Mouse (Mus musculus) small intestine, adult 10 weeks (tissue): ENCODE measurements around the gene Rfx2. TPM values are rescaled to one million over a fixed set of nuclear protein-coding genes. Genes with fewer than 3 reads are reported as not detected.

Experiments used
- polyA plus RNA-seq: library from polyadenylated mRNA; stranded (reverse); fragments of 350-450 nt; fragmentation: Illumina TruSeq; extraction: RNeasy Lipid Tissue Mini Kit (QIAGEN cat#74804); gene quantifications from one replicate; pipeline ENCODE4 v1.2.3, GENCODE M21; 2014; ENCODE audit warnings: low replicate concordance

The Rfx2 gene
- polyA plus RNA-seq, result 0.11 TPM

DNA sequence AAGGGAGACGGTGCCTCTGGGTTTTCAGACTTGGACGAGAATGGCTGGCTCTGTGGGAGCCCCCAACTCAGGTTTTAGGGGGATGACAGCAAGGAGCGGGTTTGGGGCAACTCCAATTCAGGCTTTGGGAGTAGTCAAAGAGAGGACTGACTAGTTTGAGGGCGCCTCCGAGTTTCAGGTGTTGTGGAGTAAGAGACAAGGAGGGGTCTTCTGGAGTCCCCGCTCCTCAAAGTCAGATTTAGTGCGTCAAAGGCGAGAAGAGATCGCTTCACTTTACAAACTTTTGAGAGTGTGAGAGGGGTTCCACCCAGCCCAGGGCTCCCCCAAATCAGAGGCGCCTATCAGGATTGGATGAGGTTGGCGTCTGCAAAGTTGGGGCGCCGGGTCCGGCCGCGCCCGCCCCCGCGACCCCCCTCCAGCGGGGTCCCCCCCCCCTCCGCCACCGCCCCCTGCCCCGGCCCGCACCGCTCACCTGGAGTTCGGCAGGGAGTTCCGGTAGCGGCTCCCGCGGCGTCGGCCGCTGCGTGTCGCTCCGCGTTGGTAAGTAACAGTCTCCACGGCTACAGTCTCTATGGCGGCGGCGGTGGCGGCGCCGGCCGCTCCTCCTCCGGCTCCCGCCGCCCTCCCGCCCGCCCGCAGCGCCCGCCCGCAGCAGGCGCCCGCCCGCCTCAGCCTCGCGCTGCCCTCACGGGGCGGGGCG is at the start of gene Rfx2:
Gene Rfx2, minus strand, starts transcription at position 603 of the 700 bp plus-strand sequence.

DNA sequence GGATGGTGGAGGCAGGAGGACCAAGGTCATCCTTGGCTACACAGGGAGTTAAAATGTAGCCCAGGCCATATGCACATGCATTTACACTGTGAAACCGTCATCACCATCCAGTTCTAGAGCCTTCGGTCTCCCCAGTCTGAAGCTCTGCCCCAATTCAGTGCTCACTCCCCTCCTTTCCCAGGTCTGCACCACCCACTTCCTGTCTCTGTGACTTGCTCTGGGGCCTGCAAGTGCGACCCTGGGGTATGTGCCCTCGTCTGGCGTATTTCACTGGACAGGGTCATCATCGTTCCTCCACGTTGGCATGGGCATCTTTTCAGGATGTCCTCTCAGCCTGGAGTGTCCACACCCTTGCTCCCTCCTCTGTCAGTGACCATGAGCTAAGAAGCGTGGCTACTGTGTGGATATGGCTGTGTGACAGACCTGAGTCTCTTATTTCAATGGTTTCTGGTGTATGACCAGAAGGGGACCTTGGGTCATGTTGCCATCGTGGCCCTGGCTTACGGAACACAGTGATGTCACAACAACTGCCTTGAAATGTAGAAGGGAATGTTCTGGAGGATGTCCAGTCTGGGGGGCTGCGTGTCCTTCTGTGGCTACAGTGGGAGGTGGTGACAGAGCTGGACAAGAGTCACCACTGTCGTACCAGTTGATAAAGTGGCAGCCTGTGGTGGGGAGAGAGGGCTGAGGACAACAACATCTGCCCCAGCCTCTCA is 44.3 kb upstream of the Rfx2 start, which contains the start of gene 1700061G19Rik:
Gene 1700061G19Rik, plus strand, starts transcription at position 542 of the 716 bp plus-strand sequence.

DNA sequence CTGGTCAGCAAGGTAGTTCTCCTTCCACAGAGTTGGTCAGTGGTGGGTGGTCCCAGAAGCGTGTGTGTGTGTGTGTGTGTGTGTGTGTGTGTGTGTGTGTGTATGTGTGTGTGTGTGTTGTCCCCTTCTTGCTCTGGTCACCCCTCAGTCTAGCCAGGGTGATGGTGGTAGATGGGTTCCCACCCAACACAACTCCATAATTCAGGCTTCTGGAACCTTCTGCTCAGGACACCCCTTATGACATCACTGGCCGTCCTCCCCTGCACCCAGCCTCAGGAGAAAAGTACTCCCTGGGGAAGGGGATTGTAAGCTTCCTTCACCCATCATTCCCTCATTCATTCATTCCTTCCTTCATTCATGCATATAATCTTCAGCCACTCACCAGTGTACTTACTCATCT is 43.4 kb upstream of the Rfx2 start, which contains the start of gene Acsbg2:
Gene Acsbg2, minus strand, starts transcription at position 211 of the 400 bp plus-strand sequence.

DNA sequence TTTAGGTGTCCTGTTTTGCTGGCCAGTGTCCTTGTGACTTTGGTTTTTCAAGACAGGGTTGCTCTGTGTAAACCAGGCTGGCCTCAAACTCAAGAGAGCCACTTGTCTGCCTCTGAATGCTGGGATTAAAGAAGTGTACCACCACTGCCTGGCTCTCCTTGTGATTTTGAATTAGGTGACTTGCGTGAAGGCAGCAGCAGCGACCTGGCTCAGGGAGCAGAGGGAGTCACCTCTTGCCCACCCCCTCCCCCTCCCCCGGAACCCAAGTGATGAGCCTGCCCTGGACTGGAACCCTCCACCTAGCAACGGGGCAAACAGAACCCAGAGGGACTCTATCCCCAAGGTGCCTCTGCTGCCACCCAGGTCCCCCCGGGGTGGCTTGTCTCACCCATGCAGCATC is 60.9 kb downstream of the Rfx2 start, which contains the start of gene Prr22:
Gene Prr22, plus strand, starts transcription at position 301 of the 400 bp plus-strand sequence.

DNA sequence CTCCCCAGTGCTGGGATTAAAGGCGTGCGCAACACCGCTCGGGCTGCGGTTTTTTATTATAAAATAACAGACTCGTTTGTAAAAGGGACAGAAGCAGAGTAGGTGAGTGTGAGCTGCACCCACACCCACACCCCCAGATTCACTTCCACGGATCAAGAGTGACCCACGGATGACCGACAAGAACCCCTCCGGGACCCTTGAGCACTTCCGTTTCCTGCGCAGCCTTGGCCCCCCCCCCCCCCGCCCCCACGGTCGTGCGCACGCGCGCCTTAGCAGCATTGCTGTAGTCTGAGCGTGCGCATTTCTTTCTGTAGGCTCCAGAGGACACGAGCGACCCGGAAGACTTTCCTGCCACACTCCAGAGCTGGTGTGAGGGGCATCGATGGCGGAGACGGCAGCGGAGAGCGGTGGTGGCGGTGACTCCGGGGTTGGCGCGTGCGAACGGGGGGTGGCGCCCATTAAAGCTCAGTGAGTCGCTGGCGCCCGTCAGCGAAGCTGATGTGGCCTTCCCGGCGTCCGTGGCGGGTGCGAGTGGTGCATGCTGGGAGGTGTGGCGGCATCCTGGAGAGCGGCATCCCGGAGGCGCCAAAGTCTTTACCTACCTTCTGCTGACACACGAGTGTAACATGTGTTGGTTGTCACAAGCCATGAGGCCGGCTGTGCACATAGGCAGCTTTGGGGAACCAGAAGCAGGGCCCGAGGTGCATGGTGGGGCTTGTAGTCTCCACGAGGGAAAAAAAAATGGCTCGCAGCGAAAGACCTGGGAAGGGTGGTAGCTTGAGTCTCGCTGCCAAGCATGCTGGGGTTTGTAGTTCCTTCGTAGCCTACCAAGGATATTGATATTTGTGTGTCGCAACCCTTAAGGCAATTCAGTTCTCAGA is 66.1 kb downstream of the Rfx2 start, which contains the start of gene Dus3l:
Gene Dus3l, plus strand, starts transcription at position 284 of the 881 bp plus-strand sequence.

DNA sequence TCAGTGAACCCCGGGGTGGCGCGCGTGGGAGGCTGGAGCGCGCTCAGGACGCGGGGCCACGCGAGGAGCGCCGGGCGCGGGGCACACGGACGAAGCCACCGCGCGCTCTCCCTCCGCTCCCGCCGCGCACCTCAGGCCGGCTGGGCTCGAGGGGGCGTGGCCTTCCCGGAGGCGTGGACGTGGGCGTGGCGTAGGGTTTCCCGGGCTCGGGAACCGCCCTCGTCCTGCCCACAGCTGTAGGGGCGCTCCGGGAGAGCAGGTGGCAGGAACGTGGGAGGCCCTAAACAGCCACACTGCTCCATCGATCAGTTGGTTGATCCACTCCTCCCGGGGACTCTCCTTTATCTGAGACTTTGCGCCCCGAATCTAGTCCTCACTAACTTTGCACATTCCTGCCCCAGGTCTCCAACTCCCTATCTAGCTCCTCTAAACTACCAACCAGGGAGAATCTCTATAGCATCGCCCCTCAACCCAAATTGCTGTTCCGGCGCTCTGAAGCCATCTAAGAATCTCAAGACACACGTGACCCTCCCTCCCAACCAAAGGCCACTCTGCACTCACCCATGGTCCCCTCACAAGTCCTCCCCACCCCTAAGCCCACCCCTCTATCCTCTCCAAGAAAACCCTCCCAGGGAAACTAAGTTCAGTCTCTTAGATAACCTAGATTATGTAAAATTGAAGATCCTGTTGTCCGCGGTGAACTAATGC is 73.2 kb downstream of the Rfx2 start, which contains the start of gene Nrtn:
Gene Nrtn, minus strand, starts transcription at position 115 of the 708 bp plus-strand sequence.

Other genes starting within 250 kb of the Rfx2 start
- 33.0 TPM for gene Safb2, start 246.4 kb downstream of the Rfx2 start, polyA plus RNA-seq
- 8.7 TPM for gene Safb, start 246.2 kb downstream of the Rfx2 start, polyA plus RNA-seq
- gene 2410015M20Rik, start 221.2 kb downstream of the Rfx2 start, polyA plus RNA-seq, result 1.7 TPM
- not detected for gene Rpl36, start 217.6 kb downstream of the Rfx2 start, polyA plus RNA-seq
- 1.2 TPM for gene Lonp1, start 204.1 kb downstream of the Rfx2 start, polyA plus RNA-seq
- gene Catsperd, start 202.9 kb downstream of the Rfx2 start, polyA plus RNA-seq, result 0.26 TPM
- 0.89 TPM for gene Ranbp3, start 157.7 kb downstream of the Rfx2 start, polyA plus RNA-seq
- not detected for gene Ndufa11, start 113.2 kb downstream of the Rfx2 start, polyA plus RNA-seq
- 3.3 TPM for gene Vmac, start 113.0 kb downstream of the Rfx2 start, polyA plus RNA-seq
- gene Nrtn, start 73.5 kb downstream of the Rfx2 start, polyA plus RNA-seq, result not detected
- gene Dus3l, start 66.3 kb downstream of the Rfx2 start, polyA plus RNA-seq, result 1.4 TPM
- gene Prr22, start 60.8 kb downstream of the Rfx2 start, polyA plus RNA-seq, result not detected
- not detected for gene Acsbg2, start 43.4 kb upstream of the Rfx2 start, polyA plus RNA-seq
- gene 1700061G19Rik, start 44.5 kb upstream of the Rfx2 start, polyA plus RNA-seq, result not detected
- 0.52 TPM for gene Mllt1, start 104.4 kb upstream of the Rfx2 start, polyA plus RNA-seq
- 5.1 TPM for gene Acer1, start 151.1 kb upstream of the Rfx2 start, polyA plus RNA-seq
- 0.63 TPM for gene Clpp, start 159.3 kb upstream of the Rfx2 start, polyA plus RNA-seq
- not detected for gene Alkbh7, start 166.3 kb upstream of the Rfx2 start, polyA plus RNA-seq
- gene Pspn, start 169.0 kb upstream of the Rfx2 start, polyA plus RNA-seq, result not detected
- 1.6 TPM for gene Gtf2f1, start 180.3 kb upstream of the Rfx2 start, polyA plus RNA-seq
- gene Gm17949, start 180.5 kb upstream of the Rfx2 start, polyA plus RNA-seq, result not detected
- 4.3 TPM for gene Khsrp, start 200.5 kb upstream of the Rfx2 start, polyA plus RNA-seq
- not detected for gene Slc25a41, start 210.6 kb upstream of the Rfx2 start, polyA plus RNA-seq
- 27.2 TPM for gene Crb3, start 228.1 kb upstream of the Rfx2 start, polyA plus RNA-seq
- 2.3 TPM for gene Slc25a23, start 228.8 kb upstream of the Rfx2 start, polyA plus RNA-seq
- gene Dennd1c, start 247.5 kb upstream of the Rfx2 start, polyA plus RNA-seq, result 3.3 TPM